Mouse (Mus musculus) testis, postnatal 14 days (tissue): ENCODE data around the gene 2810459M11Rik.
"Not testable (repeated sequence)": the region's sequence is repeated elsewhere in the genome, so short reads cannot be mapped to it uniquely, and the experiment has no call there.

Experiments
- DNase-seq: peaks from one replicate; pipeline ENCODE4 v3.0.0; 2021; ENCODE audit warnings: low spot score

2810459M11Rik gene

DNA sequence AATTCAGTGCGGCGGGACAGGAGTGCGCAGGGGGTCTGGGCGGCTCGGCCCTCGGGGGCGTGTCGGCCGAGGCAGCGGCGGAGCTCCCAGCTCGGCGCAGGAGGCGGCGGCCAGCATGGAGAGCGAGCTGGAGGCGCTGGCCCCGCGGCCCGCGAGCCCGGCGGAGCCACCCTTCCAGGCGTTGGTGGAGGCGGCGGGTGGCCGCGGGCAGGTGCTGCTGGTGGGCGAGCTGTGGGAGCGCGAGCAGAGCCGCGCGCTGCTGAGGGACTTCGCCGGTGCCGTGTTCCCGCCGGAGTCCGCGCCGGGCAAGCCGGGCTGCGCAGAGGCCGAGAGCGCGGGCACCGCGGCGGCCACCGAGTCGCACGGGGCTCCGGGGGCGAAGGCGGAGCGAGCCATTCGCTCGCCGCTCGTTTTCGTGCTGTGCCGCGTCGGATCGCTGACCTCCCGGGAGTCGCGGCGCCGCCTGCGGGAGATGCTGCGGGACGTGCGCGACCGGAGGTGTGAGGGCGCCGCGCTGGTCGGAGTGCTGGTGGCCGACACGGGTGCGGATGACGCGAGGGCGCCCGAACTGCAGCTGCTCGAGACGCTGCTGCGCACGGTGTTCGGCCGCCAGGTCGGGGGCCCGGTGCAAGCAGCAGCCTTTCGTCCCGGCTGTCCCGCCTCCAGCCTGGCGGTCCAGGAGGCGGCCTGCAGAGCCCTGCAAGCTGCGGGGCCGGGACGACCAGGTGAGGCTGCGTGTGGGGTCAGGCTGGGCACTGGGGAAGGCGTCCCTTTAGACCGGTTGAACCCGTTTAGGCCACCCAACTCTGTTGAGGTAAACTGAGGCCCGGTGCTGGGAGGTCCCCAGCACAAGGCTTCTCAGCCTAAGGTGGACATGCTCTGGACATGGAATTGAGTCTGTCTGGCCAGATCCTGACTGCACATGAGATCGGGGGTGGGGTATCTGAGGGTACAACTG lies at the start of gene 2810459M11Rik:
Gene 2810459M11Rik (plus strand): TSS at position 16 of the 958 bp plus-strand sequence.
- DNase-seq: peak; percentile 30

DNA sequence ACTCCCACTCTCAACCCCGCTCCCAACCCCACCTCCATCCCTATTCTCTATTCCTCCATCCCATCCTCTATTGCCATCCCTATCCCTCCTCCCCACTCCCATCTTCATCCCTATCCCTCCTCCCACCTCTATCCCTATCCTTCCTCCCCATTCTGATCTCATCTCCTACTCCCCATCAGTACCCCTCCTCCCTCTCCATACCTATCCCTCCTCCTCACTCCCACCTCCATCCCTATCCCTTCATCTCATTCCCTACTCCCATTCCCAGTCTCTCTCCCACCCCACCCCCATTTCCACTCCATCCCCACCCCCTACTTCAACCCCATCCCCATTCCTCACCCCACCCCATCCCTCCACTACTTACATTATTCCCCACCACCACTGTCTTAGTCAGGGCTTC lies 48.4 kb upstream of the 2810459M11Rik start:
- DNase-seq: no peak

DNA sequence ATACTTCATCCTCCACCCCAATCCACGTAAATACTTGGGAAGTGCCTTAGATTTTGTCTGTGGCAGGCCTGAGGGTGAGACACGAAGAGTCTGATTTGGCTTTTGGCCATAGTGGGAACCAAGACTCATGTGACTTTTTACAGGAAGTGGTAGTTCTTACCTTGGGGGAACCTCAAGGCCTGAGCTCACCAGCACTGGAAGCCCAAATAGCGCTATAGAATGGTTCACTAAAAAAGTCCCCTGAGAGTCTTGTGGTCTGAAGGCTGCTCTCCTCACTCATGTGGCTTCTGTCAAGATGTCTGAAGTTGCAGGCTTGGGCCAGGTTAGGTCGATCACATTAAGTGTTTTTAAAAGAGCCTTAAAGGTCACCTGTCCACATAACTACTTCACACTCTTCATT lies 47.7 kb upstream of the 2810459M11Rik start:
- DNase-seq: no peak

DNA sequence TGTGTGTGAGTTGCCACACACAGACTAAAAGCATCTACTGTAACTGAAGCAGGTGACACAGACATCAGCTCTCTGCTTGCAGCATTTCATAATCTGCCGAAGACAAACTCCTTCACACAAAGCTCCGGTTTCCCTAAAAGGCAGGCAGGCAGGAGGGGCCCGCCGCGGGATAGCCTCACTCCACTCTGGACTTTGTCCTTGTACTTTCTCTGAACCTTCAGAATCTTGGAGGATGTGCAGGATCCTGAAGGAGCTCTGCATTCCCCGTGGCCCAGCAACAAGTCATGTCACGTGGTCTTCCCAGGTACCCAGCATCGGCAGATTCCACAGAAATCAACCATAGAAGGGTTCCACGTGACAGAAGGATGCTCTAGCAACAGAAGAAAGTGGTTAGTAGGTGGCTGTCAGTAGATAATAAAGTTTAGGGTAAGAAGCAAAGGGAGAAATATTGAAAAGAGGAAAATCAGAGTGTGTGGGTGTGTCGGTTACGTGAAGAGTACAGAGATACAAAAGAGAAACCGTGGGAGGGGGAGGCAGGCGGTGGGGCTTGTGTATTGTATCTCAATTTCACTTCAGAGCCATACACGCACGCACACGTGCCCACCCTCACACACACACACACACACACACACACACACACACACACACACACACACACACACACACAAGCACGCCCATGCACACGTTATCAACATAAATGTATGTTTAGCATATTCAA lies 45.7 kb upstream of the 2810459M11Rik start:
- peak; percentile 23 for DNase-seq

DNA sequence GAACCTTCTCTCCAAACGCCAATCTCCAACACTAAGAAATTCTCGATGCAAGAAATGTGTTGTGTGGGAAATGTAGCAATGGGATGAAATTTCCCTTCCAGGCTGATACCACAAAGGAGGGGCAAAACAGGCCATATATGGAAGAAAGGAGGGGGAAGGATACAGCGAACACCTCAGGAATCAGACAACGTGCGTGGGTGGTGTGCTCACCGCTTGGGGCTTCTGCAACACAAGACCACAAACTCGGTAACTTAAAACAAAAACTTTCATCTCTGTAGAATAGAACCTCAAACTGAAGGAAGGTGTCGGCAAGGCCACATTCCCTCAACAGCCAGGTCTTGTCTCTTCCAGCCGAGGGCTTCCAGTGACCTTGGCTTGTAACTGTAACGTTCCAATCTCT lies 40.1 kb upstream of the 2810459M11Rik start:
- no peak for DNase-seq

DNA sequence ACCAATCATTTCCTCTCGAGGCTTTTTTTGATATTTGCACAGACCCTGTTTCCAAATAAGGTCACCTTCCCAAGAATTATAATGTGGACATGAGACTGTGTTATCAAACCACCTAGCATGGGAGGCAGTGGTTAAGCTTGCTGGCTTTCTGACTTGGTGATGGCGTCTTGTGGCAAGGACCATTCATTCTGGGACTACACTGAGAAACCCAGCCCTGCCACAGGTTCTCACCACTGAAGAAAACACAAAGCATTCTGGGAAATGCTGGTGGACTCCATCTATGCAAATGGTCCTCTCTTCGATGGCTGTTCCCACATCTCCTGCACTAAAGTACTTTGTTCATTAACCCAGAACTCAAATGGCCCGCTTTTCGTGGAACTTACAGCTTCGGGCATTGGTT lies 39.6 kb upstream of the 2810459M11Rik start:
- no peak for DNase-seq

DNA sequence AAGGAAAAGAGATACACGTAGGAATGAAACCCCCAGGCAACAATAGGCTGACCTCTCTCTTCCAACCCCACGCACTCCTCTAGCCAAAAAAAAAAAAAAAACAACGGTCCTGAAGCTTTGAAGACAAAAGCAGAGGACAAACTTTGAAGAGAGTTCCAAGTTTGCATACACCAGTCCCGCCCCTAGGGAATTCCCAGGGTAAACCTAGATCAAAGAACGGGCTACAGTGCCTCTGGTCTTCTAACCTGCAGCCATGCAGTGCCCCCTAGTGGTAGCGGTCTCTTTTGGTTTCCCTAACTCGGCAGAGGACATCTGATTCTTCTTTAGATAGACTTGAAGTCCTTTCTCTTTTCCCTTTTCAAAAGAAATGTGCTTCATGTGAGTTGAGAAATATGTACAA lies 37.9 kb upstream of the 2810459M11Rik start:
- DNase-seq: peak; percentile 84

DNA sequence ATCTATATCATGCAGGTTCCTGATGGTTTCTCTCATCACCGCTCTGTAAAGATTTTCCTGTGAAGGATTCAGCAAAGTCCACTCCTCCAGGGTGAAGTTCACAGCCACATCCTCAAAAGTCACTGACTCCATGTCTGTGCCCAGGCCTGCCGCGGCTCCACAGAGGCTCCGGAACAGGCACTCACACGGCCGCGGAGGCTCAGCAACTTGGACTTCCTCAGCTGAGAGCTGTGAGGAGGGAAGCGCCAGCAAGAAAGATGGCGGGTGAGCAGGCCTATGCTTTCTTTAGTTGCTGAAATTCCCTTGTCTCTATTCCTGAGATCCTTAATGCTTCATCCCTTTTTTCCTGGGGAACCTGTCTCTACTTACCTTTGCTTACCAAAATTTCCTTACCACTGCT lies 29.9 kb upstream of the 2810459M11Rik start:
- DNase-seq: not testable (repeated sequence)

DNA sequence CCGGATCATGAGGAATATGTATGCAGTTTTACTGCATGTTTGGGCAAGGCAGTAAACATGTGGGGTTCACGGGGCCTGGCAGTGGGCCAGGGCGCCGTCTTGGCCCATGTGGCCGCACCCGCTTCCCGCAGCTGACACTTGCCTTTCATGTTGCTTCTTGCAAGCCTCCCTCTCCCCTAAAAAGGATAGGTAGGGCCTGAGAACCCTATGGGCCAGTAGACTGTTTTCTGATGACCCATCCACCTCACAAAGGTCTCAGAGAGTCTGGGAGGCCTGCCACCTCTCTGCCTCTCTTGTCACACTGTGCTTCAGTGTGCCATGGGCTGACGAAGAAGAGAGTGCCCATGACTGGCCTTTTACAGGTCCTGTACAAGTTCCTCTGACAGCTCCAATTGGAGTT lies 29.1 kb upstream of the 2810459M11Rik start, which contains the start of gene Spata3:
Gene Spata3 (plus strand): TSS at position 301 of the 400 bp plus-strand sequence.
- no peak for DNase-seq

DNA sequence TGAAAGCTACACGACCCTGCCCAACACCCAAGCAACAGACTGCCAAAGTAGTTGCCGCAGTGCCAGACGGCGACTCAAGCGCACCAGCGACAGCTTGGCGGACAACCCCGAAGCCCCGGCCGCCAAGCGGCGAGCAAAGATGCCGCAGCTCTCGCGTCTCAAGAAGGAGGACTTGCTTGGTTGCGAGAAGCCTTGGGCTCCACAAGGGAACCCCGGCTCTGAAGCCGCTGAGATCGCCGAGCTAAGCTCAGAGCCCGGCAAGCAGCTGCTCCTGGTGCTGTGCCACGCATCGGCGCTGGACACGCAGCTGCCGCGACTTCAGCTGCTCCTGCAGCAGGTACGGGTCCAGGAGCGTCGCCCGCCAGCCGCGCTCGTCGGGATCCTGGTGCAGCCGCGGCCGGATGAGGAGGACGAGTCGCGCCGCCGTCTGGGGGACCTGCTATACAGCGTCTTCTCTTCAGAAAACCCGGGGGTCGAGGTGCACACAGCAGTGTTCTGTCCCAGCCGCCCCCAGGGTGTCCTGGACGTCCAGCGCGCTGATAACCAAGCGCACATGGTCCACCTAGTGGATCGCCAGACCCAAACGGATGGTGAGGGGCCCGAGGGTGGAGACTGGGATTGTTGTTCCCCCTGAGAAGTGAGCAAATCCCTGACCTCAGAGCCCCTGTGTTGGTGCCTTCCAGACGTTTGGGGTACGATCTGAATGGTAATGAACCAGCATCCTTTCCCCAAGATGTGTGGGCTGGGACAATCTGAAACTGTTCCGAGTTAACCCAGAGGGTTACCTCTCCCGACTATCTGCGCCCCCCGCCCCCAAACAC lies 27.2 kb upstream of the 2810459M11Rik start:
- no peak for DNase-seq

DNA sequence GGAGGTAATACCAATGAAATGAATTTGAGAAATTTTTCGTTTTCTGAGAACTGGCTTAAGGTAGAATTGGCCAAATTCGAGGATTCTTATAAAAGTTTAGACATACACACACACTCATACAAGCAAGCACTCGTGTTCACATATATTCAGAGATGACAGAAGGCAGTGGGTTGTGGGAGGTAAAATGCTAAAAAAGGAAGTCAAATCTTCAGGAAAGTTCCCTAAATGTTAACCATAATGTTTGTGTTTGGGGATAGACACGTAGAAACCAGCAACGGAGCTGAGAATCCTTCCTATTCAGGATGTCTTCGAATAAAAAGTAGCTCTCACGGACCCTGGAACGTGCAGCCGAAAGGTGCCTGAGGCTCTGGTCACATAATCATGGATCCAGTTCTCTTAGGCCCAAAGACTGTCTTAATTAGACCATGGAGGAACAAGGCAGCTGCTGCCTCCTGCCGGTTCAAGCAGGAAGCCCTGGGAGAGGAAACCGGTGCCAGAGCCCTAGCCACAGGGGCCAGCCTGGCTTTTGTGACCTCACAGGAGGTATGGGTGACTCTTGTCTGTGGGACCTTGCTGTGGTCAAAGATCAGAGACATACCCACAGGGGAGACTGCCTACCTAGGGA lies 24.2 kb upstream of the 2810459M11Rik start:
- no peak for DNase-seq

DNA sequence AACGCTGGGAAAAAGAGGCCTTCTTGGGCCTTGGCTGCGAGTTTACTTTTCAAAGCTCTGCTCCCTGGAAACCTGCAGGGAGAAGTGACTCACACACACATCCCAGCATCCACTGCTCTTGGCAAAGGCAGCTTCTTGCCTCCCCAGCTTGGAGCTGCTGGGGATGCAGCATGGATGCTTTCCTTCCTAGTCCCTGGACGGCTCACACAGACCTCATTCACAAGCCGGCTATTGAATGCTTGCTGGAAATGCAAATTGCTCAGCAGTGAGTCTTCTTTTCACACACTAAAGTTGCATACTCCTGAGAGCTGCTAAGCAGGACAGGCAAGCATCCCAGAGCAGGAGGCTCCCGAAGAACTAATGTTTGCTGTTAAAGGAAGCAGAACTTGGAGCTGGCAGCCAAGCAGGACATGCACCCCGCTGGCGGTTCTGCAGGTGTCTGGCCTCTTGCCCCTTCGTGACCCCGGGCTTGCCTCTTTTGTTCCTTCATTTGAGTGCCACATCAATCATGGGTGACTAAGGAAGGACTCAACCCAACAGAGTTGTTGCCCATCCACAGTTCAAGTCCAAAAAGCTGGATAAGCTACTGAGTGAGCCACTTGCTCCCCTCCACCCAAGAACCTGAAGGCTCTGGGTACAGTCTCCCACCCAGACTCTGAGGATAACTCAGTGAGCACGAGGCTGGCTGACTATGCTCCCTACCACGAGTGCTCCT lies 13.2 kb upstream of the 2810459M11Rik start:
- no peak for DNase-seq

DNA sequence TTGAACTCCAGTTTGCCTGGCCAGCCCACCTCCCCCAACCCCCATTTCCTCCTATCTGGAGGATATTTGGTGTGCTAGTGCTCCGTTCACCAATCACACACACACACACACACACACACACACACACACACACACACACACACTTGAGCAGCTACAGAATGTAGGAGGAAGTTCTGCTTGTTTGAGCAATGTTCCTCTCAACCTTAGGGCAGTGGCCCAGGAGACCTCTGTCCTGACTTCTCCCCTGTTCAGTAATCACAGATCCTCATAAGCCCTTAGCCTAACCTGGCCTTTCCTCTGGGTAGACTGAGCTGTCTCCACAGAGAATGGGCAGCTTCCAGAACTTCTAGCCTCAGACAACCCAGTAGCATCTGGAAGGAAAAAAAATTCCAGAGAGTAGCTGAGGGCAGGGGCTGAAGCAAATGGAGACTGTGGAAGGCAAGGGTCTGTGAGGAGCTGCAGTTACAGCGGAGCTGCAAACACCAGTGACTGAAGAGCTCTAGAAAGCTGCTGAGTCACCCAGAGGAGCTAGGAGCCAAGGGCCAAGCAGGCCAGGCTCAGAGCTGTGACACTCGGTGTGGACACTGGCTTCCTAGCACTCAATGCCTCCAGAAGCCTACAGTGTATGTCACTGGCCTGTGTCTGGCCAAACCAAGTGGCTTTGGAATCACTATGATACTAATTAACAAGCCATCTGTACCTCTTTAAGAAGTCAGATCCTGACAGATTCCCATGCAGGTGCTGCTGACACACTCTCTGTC lies 7.3 kb upstream of the 2810459M11Rik start:
- DNase-seq: no peak

DNA sequence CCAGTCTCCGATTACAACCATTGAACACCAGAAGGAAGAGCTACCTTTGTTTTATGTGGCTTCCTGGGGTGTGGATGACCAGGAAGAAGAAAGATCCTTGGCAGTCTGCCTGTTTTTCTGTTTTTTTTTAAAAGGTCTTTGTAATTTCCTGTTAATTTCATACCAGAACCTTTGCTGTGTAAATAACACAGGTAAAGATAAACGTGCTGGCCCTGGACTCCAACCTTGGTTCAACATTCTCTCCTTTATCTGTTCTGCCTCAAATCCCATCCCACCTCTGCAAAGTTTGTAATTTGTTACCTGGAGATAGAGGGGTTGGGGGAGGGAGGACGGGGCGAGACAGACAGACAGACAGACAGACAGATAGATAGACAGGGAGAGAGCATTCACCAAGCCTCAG lies 5.5 kb upstream of the 2810459M11Rik start:
- DNase-seq: no peak

DNA sequence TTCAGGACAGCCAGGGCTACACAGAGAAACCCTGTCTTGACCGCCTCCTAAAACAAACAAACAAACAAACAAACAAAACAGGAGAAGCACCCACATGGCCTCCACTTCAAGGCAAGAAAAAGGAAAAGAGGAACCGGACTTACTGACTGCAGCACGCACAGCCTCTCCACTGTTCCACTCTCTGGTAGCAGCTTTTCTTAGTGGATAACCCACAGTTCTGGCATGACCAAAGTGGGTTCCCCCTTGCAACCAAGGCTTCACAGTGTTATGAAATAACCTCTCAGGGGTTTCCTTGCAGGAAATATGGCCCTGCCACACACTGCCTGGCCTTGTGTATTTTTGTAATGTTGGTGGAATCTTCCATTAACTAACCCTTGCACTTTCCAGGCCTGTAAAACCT lies 4.8 kb upstream of the 2810459M11Rik start:
- no peak for DNase-seq

DNA sequence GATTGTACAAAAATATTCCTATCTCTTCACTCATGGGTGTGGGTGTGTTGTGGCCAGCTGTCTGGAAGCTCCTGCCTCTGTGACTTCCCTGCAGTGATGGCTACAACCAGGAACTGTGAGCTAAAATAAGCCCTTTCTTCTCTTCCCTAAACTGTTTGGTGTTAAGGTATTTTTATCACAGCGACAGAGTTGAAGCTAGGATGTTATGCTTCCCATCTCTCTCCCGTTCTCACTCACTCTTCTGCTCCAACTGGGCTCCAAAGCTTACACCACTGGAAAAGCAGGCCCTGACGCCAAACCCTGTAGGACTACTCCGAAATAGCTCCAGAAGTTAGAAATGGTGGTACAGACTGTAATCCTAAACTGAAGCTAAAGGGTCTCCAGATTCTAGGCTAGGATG lies 607 bp upstream of the 2810459M11Rik start:
- DNase-seq: no peak

DNA sequence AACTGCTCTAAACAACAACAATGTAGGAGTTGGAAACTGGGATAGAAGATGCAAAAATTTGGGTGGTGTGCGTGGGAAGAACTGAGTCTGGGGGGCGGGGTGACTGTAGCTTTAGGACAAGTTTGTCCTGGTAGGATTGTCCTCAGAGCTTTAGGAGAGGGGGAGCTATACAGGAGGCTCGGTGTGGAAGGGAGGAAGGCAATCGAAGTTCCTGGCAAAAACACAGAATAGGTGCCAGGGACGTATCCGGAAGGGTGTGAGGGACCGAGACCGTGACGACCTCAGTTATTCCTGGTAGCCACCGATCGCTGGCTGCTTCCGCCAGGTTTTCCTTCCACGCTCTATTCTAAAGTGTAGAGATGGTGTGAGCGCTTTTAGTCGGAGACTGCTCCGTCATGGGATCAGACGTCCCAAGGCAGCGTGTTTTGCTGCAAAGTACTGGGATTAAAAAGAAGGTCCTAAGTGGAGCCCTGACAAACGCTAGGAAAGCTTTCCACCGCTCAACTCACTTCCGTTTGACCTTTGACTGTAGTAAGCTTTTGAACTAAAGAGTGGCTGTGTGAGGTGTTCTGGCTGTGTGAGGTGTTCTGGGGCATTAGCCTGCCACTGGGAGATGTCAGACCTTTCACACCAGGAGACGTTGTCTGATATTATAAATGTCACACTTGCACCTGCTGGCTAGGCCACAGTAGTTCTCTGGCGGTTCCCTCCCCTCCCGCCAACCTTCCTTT lies 1.3 kb downstream of the 2810459M11Rik start:
- no peak for DNase-seq

DNA sequence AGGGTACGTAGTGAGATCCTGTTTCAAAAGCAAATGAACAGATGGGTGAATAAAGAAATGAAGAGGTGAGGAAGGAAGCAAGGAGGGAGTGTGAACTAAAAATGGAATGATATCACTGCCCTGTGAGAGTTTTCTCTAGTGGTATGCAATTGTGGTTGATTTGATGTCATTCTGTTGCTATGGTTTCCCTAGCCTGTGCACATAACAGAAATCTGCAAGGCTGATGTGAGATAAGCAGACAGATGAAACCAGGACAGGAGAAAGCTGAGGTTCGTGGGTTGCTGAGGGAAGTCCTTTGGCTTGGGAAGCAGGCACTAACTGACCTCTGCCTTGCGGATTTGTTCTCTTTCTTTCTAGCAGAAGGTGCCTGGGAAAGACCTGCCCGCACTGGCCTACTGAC lies 2.6 kb downstream of the 2810459M11Rik start:
- DNase-seq: no peak

DNA sequence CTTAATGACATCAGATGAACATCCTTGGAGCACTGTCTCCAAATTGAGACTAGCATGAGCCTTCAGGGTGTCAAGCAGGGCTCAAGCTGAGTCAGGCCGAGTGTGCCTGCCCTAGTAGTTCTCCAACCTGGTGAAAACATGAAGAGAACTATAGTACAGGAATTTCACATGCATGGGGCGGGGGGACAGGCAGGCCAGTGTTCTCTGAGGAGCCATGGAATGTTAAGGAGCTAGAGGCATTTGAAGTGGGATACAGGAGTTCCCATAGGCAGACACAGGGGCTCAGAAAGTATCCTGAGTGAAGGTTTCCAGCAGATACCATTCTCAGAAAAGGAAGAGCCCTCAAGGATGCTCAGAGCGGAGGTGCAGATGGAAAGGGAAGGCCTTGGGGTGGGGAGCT lies 3.1 kb downstream of the 2810459M11Rik start:
- no peak for DNase-seq
